Mouse (Mus musculus): Measurements from ENCODE around the gene Gm10944. TPM values are rescaled to one million over a fixed set of nuclear protein-coding genes. Genes with fewer than 3 reads are reported as not detected.

Gene Gm10944
- total and polyA plus RNA-seq, 2 experiments, result not detected

- WGBS, result 63% methylated on average over 2 of the region's 2 CpGs
- no peaks in the 10 kb centered on the region for H3K79me2 ChIP-seq (ENCODE audit: control insufficient read depth, insufficient read depth, low read length)
Measured at GRCm38 (mm10) chr10:10710837-10711236, 29.7 kb downstream of the Gm10944 start.

GRCm38 (mm10) chr10:10726501-10726900, 45.4 kb downstream of the Gm10944 start:
- H3K27me3 ChIP-seq (ENCODE audit: control insufficient read depth, insufficient read depth, low read length), result no peaks in the 10 kb centered on the region
- DNase-seq (ENCODE audit: extremely low read depth, low read depth, low spot score), result no peak
- WGBS, result 76% methylated on average over 3 of the region's 3 CpGs

More at GRCm38 (mm10) chr10:10710837-10711236, 29.7 kb downstream of the Gm10944 start:
- TF ChIP-seq CTCF (IDR thresholded peaks at IDR 0.05; ENCODE audit: low read depth, low read length), result no peak
- no peak for TF ChIP-seq POLR2A (IDR thresholded peaks at IDR 0.05; ENCODE audit: extremely low read depth, insufficient read depth, low read length)
- Histone ChIP-seq H3K27me3 (ENCODE audit: control insufficient read depth, insufficient read depth, low read length) (no peaks in the 10 kb centered on the region), H3K9ac (ENCODE audit: low read depth, low read length) (no peak overlapping the region), H3K36me3 (ENCODE audit: control insufficient read depth, insufficient read depth, low read length) (no peaks in the 10 kb centered on the region), H3K4me3 (ENCODE audit: insufficient read depth, low read depth, low read length) (no peak overlapping the region), H3K27ac (replicated peaks; ENCODE audit: insufficient read depth, low read depth, low read length) (no peak overlapping the region), H3K4me1 (ENCODE audit: control insufficient read depth, insufficient read depth, low read length) (no peaks in the 10 kb centered on the region)
- DNase-seq (ENCODE audit: extremely low read depth, low read depth, low spot score), result no peak

More at GRCm38 (mm10) chr10:10726501-10726900, 45.4 kb downstream of the Gm10944 start:
- H3K79me2 ChIP-seq (ENCODE audit: control insufficient read depth, insufficient read depth, low read length), result no peaks in the 10 kb centered on the region
- TF ChIP-seq POLR2A (IDR thresholded peaks at IDR 0.05; ENCODE audit: extremely low read depth, insufficient read depth, low read length) (no peak), CTCF (IDR thresholded peaks at IDR 0.05; ENCODE audit: low read depth, low read length) (no peak)
- no peaks in the 10 kb centered on the region for H3K4me1 ChIP-seq (ENCODE audit: control insufficient read depth, insufficient read depth, low read length)
- no peaks in the 10 kb centered on the region for H3K36me3 ChIP-seq (ENCODE audit: control insufficient read depth, insufficient read depth, low read length)
- no peak overlapping the region for H3K9ac ChIP-seq (ENCODE audit: low read depth, low read length)
- no peak overlapping the region for H3K4me3 ChIP-seq (ENCODE audit: insufficient read depth, low read depth, low read length)
- H3K27ac ChIP-seq (replicated peaks; ENCODE audit: insufficient read depth, low read depth, low read length), result no peak overlapping the region

Other genes with a start within 250 kb of the Gm10944 start
- gene Adgb, start 209.0 kb upstream of the Gm10944 start, total RNA-seq (2014; rRNA removed), result 0.83 and 0.94 TPM in 2 replicates
- 0.12 and 0.33 TPM in 2 replicates for gene Adgb, start 209.0 kb upstream of the Gm10944 start, polyA plus RNA-seq (2012; rRNA removed)
- 20.4 and 31.4 TPM in 2 replicates for gene Rab32, start 123.1 kb upstream of the Gm10944 start, total RNA-seq (2014; rRNA removed)
- 26.4 and 27.5 TPM in 2 replicates for gene Rab32, start 123.1 kb upstream of the Gm10944 start, polyA plus RNA-seq (2012; rRNA removed)

Data from liver, adult 2 months (tissue).